Mouse (Mus musculus): Measurements from ENCODE around the gene Pcf11.
A peak's percentile ranks its signal among the peaks of the same experiment; 100 is the strongest.

Gene Pcf11

GRCm38 (mm10) chr7:92637021-92637625 lies 32.6 kb downstream of the Pcf11 start, which contains the start of gene Ankrd42:
Gene Ankrd42, minus strand, starts transcription at chr7:92637142.
- DNase-seq (ENCODE audit: low spot score) = peak; percentile 95

- peak; percentile 44 for DNase-seq (ENCODE audit: low spot score)
These were observed 33.3 kb downstream of the Pcf11 start for GRCm38 (mm10) chr7:92636295-92637011.

GRCm38 (mm10) chr7:92630167-92630566 lies 39.6 kb downstream of the Pcf11 start:
- DNase-seq (ENCODE audit: low spot score) = peak; percentile 21

- no peak for DNase-seq (ENCODE audit: low spot score)
These were observed 45.2 kb downstream of the Pcf11 start for GRCm38 (mm10) chr7:92624488-92624887.

- no peak for DNase-seq (ENCODE audit: low spot score)
These were observed 58.9 kb downstream of the Pcf11 start for GRCm38 (mm10) chr7:92610830-92611229.

GRCm38 (mm10) chr7:92604961-92605360 lies 64.8 kb downstream of the Pcf11 start:
- no peak for DNase-seq (ENCODE audit: low spot score)
